Mouse (Mus musculus) lung, postnatal 25 days (tissue): ENCODE results near the gene Mpv17l2.

ENCODE experiments used
- DNase-seq: peaks from one replicate; pipeline ENCODE4 v3.0.0; 2022; ENCODE audit warnings: low spot score

Gene Mpv17l2

GRCm38 (mm10) chr8:70760775-70761406 lies at the start of gene Mpv17l2:
Mpv17l2 (minus strand) TSS chr8:70760946.
- DNase-seq, result peak; percentile 99

- DNase-seq, result no peak
These were observed 48.4 kb upstream of the Mpv17l2 start for GRCm38 (mm10) chr8:70808955-70809701.

GRCm38 (mm10) chr8:70808239-70808638 lies 47.5 kb upstream of the Mpv17l2 start, which contains the start of gene Il12rb1:
Il12rb1 (plus strand) TSS chr8:70808449.
- DNase-seq, result no peak

GRCm38 (mm10) chr8:70807304-70807703 lies 46.6 kb upstream of the Mpv17l2 start:
- no peak for DNase-seq

GRCm38 (mm10) chr8:70806541-70806940 lies 45.8 kb upstream of the Mpv17l2 start:
- DNase-seq, result peak; percentile 79

- peak; percentile 91 for DNase-seq
These were observed 43.9 kb upstream of the Mpv17l2 start, which contains the start of gene Mast3 for GRCm38 (mm10) chr8:70804481-70805206. Mast3 (minus strand) TSS chr8:70805054.

GRCm38 (mm10) chr8:70803761-70804480 lies 43.2 kb upstream of the Mpv17l2 start:
- DNase-seq, result peak; percentile 59

- DNase-seq, result no peak
These were observed 42.2 kb upstream of the Mpv17l2 start for GRCm38 (mm10) chr8:70802786-70803510.

- no peak for DNase-seq
These were observed 41.1 kb upstream of the Mpv17l2 start for GRCm38 (mm10) chr8:70801830-70802229.

- DNase-seq, result no peak
These were observed 40.4 kb upstream of the Mpv17l2 start for GRCm38 (mm10) chr8:70801156-70801555.

- no peak for DNase-seq
These were observed 39.9 kb upstream of the Mpv17l2 start for GRCm38 (mm10) chr8:70800648-70801047.

GRCm38 (mm10) chr8:70798281-70798680 lies 37.5 kb upstream of the Mpv17l2 start:
- peak; percentile 48 for DNase-seq

- peak; percentile 92 for DNase-seq
These were observed 36.6 kb upstream of the Mpv17l2 start for GRCm38 (mm10) chr8:70797081-70798070.

GRCm38 (mm10) chr8:70796403-70797080 lies 35.8 kb upstream of the Mpv17l2 start:
- no peak for DNase-seq

- DNase-seq, result no peak
These were observed 34.6 kb upstream of the Mpv17l2 start for GRCm38 (mm10) chr8:70795370-70795769.

- no peak for DNase-seq
These were observed 33.5 kb upstream of the Mpv17l2 start for GRCm38 (mm10) chr8:70794215-70794614.

- peak; percentile 90 for DNase-seq
These were observed 32.0 kb upstream of the Mpv17l2 start for GRCm38 (mm10) chr8:70792700-70793099.

GRCm38 (mm10) chr8:70791975-70792691 lies 31.4 kb upstream of the Mpv17l2 start:
- DNase-seq, result peak; percentile 97

- DNase-seq, result no peak
These were observed 30.6 kb upstream of the Mpv17l2 start for GRCm38 (mm10) chr8:70791294-70791701.
